Mouse (Mus musculus) intestine, postnatal 0 days (tissue): ENCODE data around the gene Wdr20. TPM values are rescaled to one million over a fixed set of nuclear protein-coding genes. Genes with fewer than 3 reads are reported as not detected.

Experiments
- ATAC-seq: fragments of 200-750 bp; cut with Nextera tagmentation; 2 replicates; pipeline ENCODE4 v1.8.0; 2017; ENCODE audit warnings: mild to moderate bottlenecking, moderate TSS enrichment, moderate library complexity
- H3K27ac ChIP-seq: fragments of 300-500 bp; sonication (generic); 2 replicates; pipeline ENCODE4 v1.5.1; 2014; ENCODE audit warnings: mild to moderate bottlenecking, low read depth, low read length, moderate library complexity
- H3K27me3 ChIP-seq: fragments of 300-500 bp; sonication (generic); replicated peaks from 2 replicates; pipeline ENCODE4 v1.6.1; 2014; ENCODE audit warnings: low read length, mixed read lengths; ENCODE audit not compliant: control insufficient read depth, insufficient read depth
- H3K36me3 ChIP-seq: fragments of 300-500 bp; sonication (generic); 2 replicates; pipeline ENCODE4 v1.6.1; 2014; ENCODE audit warnings: mild to moderate bottlenecking, moderate library complexity; ENCODE audit not compliant: control insufficient read depth, insufficient read depth
- H3K4me1 ChIP-seq: fragments of 300-500 bp; sonication (generic); replicated peaks from 2 replicates; pipeline ENCODE4 v1.6.1; 2014; ENCODE audit warnings: antibody characterized with exemption, low read length, mixed read lengths; ENCODE audit not compliant: control insufficient read depth, insufficient read depth
- H3K4me2 ChIP-seq: fragments of 300-500 bp; sonication (generic); replicated peaks from 2 replicates; pipeline ENCODE4 v1.6.1; 2014; ENCODE audit warnings: low read depth, mild to moderate bottlenecking, moderate library complexity
- H3K4me3 ChIP-seq: fragments of 300-500 bp; sonication (generic); 2 replicates; pipeline ENCODE4 v1.5.1; 2014; ENCODE audit warnings: low read depth, low read length
- H3K9ac ChIP-seq: fragments of 300-500 bp; sonication (generic); 2 replicates; pipeline ENCODE4 v1.6.1; 2014; ENCODE audit warnings: mild to moderate bottlenecking, low read depth, low read length
- H3K9me3 ChIP-seq: fragments of 300-500 bp; sonication (generic); 2 replicates; pipeline ENCODE4 v1.6.1; 2016; ENCODE audit warnings: mixed run types; ENCODE audit not compliant: control insufficient read depth
- CTCF ChIP-seq: sonication (generic); IDR thresholded peaks from 2 replicates; pipeline ENCODE4 v1.5.1; 2016; ENCODE audit warnings: low read depth, mild to moderate bottlenecking, control low read depth, antibody characterized with exemption, moderate library complexity
- WGBS: fragments of 180-500 bp; shearing (Covaris S2); extraction: QIAGEN DNeasy Blood & Tissue Kit; methylation state at CpG from one replicate; pipeline ENCODE4 v1.1.7; 2014; 5-methylcytosine and 5-hydroxymethylcytosine counted together
- polyA plus RNA-seq: library from polyadenylated mRNA; unstranded; fragments of >200 nt; fragmentation: Nextera tagmentation; extraction: Ambion mirVana; gene quantifications from 2 replicates; pipeline ENCODE4 v1.2.1, GENCODE M21; 2015

Wdr20 gene
- polyA plus RNA-seq, 1 experiment from 2014 or later: 12.3 TPM

GRCm38 (mm10) chr12:110813624-110814023 is 75.9 kb downstream of the Wdr20 start:
- no peak overlapping the region for H3K4me3 ChIP-seq
- no peak overlapping the region for H3K4me2 ChIP-seq
- H3K36me3 ChIP-seq: no peaks in the 10 kb centered on the region
- ATAC-seq: no peak
- no peaks in the 10 kb centered on the region for H3K27me3 ChIP-seq
- H3K27ac ChIP-seq: no peak overlapping the region
- WGBS: 95% methylated on average over 6 of the region's 6 CpGs
- H3K9ac ChIP-seq: no peak overlapping the region
- H3K9me3 ChIP-seq: no peaks in the 10 kb centered on the region
- no peak for TF ChIP-seq CTCF
- H3K4me1 ChIP-seq: no peaks in the 10 kb centered on the region

GRCm38 (mm10) chr12:110814924-110815323 is 77.2 kb downstream of the Wdr20 start:
- no peak overlapping the region for H3K27ac ChIP-seq
- WGBS: 44% methylated on average over 17 of the region's 17 CpGs
- H3K27me3 ChIP-seq: no peaks in the 10 kb centered on the region
- no peaks in the 10 kb centered on the region for H3K9me3 ChIP-seq
- no peak overlapping the region for H3K4me2 ChIP-seq
- no peaks in the 10 kb centered on the region for H3K36me3 ChIP-seq
- H3K9ac ChIP-seq: no peak overlapping the region
- H3K4me3 ChIP-seq: no peak overlapping the region
- H3K4me1 ChIP-seq: no peaks in the 10 kb centered on the region
- no peak for TF ChIP-seq CTCF
- ATAC-seq: no peak

- Histone ChIP-seq H3K4me1 (no peaks in the 10 kb centered on the region), H3K9ac (no peak overlapping the region), H3K36me3 (no peaks in the 10 kb centered on the region), H3K27ac (no peak overlapping the region), H3K4me3 (no peak overlapping the region), H3K4me2 (no peak overlapping the region), H3K27me3 (no peaks in the 10 kb centered on the region), H3K9me3 (no peaks in the 10 kb centered on the region)
- no peak for ATAC-seq
- TF ChIP-seq CTCF: no peak
- WGBS: 74% methylated on average over 2 of the region's 2 CpGs
These were observed 79.1 kb downstream of the Wdr20 start for GRCm38 (mm10) chr12:110816833-110817232.

GRCm38 (mm10) chr12:110819367-110819766 is 81.6 kb downstream of the Wdr20 start:
- 57% methylated on average over 8 of the region's 8 CpGs for WGBS
- ATAC-seq: no peak
- no peak for TF ChIP-seq CTCF
- H3K27me3 ChIP-seq: no peaks in the 10 kb centered on the region
- no peak overlapping the region for H3K9ac ChIP-seq
- no peaks in the 10 kb centered on the region for H3K9me3 ChIP-seq
- no peak overlapping the region for H3K27ac ChIP-seq
- no peaks in the 10 kb centered on the region for H3K36me3 ChIP-seq
- H3K4me2 ChIP-seq: no peak overlapping the region
- H3K4me1 ChIP-seq: no peaks in the 10 kb centered on the region
- no peak overlapping the region for H3K4me3 ChIP-seq

- no peaks in the 10 kb centered on the region for H3K9me3 ChIP-seq
- H3K9ac ChIP-seq: no peak overlapping the region
- H3K4me1 ChIP-seq: no peaks in the 10 kb centered on the region
- H3K4me2 ChIP-seq: no peak overlapping the region
- H3K27ac ChIP-seq: no peak overlapping the region
- 88% methylated on average over 2 of the region's 2 CpGs for WGBS
- H3K36me3 ChIP-seq: no peaks in the 10 kb centered on the region
- no peaks in the 10 kb centered on the region for H3K27me3 ChIP-seq
- TF ChIP-seq CTCF: no peak
- ATAC-seq: no peak
- no peak overlapping the region for H3K4me3 ChIP-seq
These were observed 84.0 kb downstream of the Wdr20 start for GRCm38 (mm10) chr12:110821787-110822186.

DNA sequence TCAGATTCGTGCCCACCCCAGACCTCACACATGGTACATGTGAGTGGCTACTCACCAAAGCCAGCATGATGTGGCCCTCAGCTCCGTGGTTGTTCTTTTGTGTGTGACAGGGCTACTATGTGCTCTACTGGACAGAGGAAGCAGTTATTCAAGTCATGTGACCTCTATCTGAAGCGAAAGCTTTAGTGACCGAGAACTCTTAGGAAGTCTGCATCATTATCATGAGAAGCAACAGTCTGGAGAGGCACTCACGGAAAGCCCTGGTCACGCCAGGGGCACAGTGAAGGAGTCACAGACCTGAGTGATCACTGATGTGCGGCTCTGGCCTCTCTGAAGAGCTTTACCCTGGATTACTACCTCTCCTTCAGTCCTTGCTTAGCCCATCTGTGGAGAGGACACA is 84.6 kb downstream of the Wdr20 start:
- ATAC-seq: no peak
- 83% methylated on average over 7 of the region's 7 CpGs for WGBS
- Histone ChIP-seq H3K9me3 (no peaks in the 10 kb centered on the region), H3K9ac (no peak overlapping the region), H3K36me3 (no peaks in the 10 kb centered on the region), H3K4me2 (no peak overlapping the region), H3K4me3 (no peak overlapping the region), H3K4me1 (no peaks in the 10 kb centered on the region), H3K27me3 (no peaks in the 10 kb centered on the region), H3K27ac (no peak overlapping the region)
- no peak for TF ChIP-seq CTCF

DNA sequence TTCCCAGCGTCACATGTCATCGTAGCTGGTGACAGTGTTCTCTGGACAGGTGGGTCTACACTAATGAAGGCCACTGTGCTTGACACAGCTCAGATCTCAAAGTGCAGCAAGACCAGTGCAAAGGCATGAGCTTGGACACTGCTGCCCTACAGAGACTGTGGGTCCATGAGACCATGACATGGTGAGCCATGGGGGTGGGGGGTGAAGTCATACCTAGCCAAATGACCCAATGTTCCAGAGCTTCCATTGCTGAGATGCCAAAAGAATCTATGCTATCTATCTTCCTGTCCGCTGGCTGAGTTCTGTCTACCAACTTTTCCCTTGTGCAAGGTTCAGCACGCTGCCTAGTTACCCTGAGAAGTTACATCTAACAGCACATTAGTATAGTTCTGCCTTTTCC is 91.2 kb downstream of the Wdr20 start:
- Histone ChIP-seq H3K36me3 (no peaks in the 10 kb centered on the region), H3K9ac (no peak overlapping the region), H3K27ac (no peak overlapping the region), H3K4me3 (no peak overlapping the region), H3K27me3 (no peaks in the 10 kb centered on the region), H3K4me2 (no peak overlapping the region), H3K4me1 (no peaks in the 10 kb centered on the region), H3K9me3 (no peaks in the 10 kb centered on the region)
- WGBS: 95% methylated on average over 4 of the region's 4 CpGs
- no peak for ATAC-seq
- no peak for TF ChIP-seq CTCF
